In genomic region chr4:153018138-153018921, GRCm38 (mm10) we compare ENCODE assay signal across 9 mouse cellular contexts.
A peak's percentile ranks its signal among the peaks of the same experiment; 100 is the strongest.
DNase-seq lines count a peak whose midpoint lies in the region; ATAC-seq lines count a peak whose summit lies in the region.
"Had no signal": no experiment of that assay in that cellular context is flagged by ENCODE, and none has a peak within 500 bp of the region (broad histone marks: within the 10 kb centered on the region; RNA-seq: fewer than 3 reads in every experiment).

No protein-coding gene starts in this region.

- no peak for ATAC-seq in kidney, embryonic 16.5 days (ENCODE audit: low FRiP score, low TSS enrichment)
- ATAC-seq in hindbrain, embryonic 14.5 days (ENCODE audit: low FRiP score) = no peak
- ATAC-seq: liver, postnatal 0 days had no signal

- H3K9me3 ChIP-seq in kidney, embryonic 16.5 days (ENCODE audit: low read length) = 0 out of 2 replicates have a peak, but pooled peaks cover 5% of the 10 kb centered on the region
- no peaks in the 10 kb centered on the region for H3K9me3 ChIP-seq in hindbrain, embryonic 14.5 days (ENCODE audit: control insufficient read depth, low read length)

- H3K36me3 ChIP-seq in kidney, embryonic 16.5 days (ENCODE audit: insufficient read depth, low read length) = no peaks in the 10 kb centered on the region
- no peaks in the 10 kb centered on the region for H3K36me3 ChIP-seq in hindbrain, embryonic 14.5 days (replicated peaks; ENCODE audit: control insufficient read depth, insufficient read depth)

- H3K27ac ChIP-seq in kidney, embryonic 16.5 days (ENCODE audit: low read length) = peak overlapping the region; percentile 16; the same call in 1 of the 2 replicates
- peak overlapping the region; percentile 47 for H3K27ac ChIP-seq in hindbrain, embryonic 14.5 days

- WGBS in kidney, embryonic 16.5 days = 25% methylated on average over 28 of the region's 28 CpGs
- WGBS in hindbrain, embryonic 14.5 days = 38% methylated on average over 28 of the region's 28 CpGs

- intact Hi-C loops in left cerebral cortex, postnatal 36 days (cut with DNase I) = loop anchor here (10.0 kb wide), 1 partner anchor 466 kb away; the partner anchor contains the start of gene Ajap1

- H3K27me3 ChIP-seq in kidney, embryonic 16.5 days (ENCODE audit: insufficient read depth, low read length) = no peaks in the 10 kb centered on the region
- H3K27me3 ChIP-seq in hindbrain, embryonic 14.5 days (ENCODE audit: control insufficient read depth, insufficient read depth, low read length) = no peaks in the 10 kb centered on the region

- peak overlapping the region; percentile 51 for H3K4me2 ChIP-seq in kidney, embryonic 16.5 days (replicated peaks; ENCODE audit: low read depth, low read length)
- H3K4me2 ChIP-seq in hindbrain, embryonic 14.5 days (replicated peaks) = peak overlapping the region; percentile 29

- no peak for DNase-seq in kidney, postnatal 25 days
- DNase-seq in hindbrain, embryonic 14.5 days (ENCODE audit: low spot score) = peak; percentile 69
- peak; percentile 62 to 66 for DNase-seq in left cerebral cortex, postnatal 36 days (ENCODE audit: low spot score in 2 of 2)
- DNase-seq in right cerebral cortex, postnatal 4 days = peak; percentile 25
- no peak for DNase-seq in Muller cell, postnatal 12 days (ENCODE audit: inconsistent ontology term)
- no peak for DNase-seq in urinary bladder, postnatal 10 days (ENCODE audit: low spot score)
- DNase-seq in heart, adult 18-20 months = no peak
- DNase-seq: liver, postnatal 0 days had no signal

- peak overlapping the region; percentile 28 for H3K4me3 ChIP-seq in kidney, embryonic 16.5 days (ENCODE audit: low read length)
- no peak overlapping the region for H3K4me3 ChIP-seq in hindbrain, embryonic 14.5 days (replicated peaks; ENCODE audit: low read length)

- 0 out of 2 replicates have a peak, but pooled peaks cover under 1% of the 10 kb centered on the region for H3K4me1 ChIP-seq in kidney, embryonic 16.5 days (ENCODE audit: insufficient read depth, low read length)
- H3K4me1 ChIP-seq in hindbrain, embryonic 14.5 days (replicated peaks; ENCODE audit: control insufficient read depth, insufficient read depth, low read length) = 0 out of 2 replicates have a peak, but pooled peaks cover 3% of the 10 kb centered on the region

- H3K9ac ChIP-seq in kidney, embryonic 16.5 days (replicated peaks; ENCODE audit: low read length) = peak overlapping the region; percentile 38; the same call in 1 of the 2 replicates
- H3K9ac ChIP-seq in hindbrain, embryonic 14.5 days = peak overlapping the region; percentile 7; the same call in 1 of the 2 replicates
- H3K9ac ChIP-seq: liver, postnatal 0 days had no signal

Comparison
In these comparisons a context has a peak if more than half of its experiments do, and no peak if none do; other contexts are left out.
1. DNase-seq: peak in hindbrain, embryonic 14.5 days (single experiment), left cerebral cortex, postnatal 36 days (2 of 2) and right cerebral cortex, postnatal 4 days (single experiment); none in kidney, postnatal 25 days (0 of 2), Muller cell, postnatal 12 days (single experiment), urinary bladder, postnatal 10 days (single experiment) and heart, adult 18-20 months (0 of 2).